Mouse (Mus musculus) cerebellum, adult (tissue): ENCODE measurements around the gene Tsfm.
A peak's percentile ranks its signal among the peaks of the same experiment; 100 is the strongest.
"Not testable (repeated sequence)": the region's sequence is repeated elsewhere in the genome, so short reads cannot be mapped to it uniquely, and the experiment has no call there.

Experiments used
- ATAC-seq: cut with Nextera tagmentation; 2 replicates; pipeline ENCODE4 v1.9.2; 2017; ENCODE audit warnings: mild to moderate bottlenecking, moderate library complexity, mixed read lengths; ENCODE audit not compliant: insufficient number of reproducible peaks, low FRiP score, low TSS enrichment

Gene Tsfm

DNA sequence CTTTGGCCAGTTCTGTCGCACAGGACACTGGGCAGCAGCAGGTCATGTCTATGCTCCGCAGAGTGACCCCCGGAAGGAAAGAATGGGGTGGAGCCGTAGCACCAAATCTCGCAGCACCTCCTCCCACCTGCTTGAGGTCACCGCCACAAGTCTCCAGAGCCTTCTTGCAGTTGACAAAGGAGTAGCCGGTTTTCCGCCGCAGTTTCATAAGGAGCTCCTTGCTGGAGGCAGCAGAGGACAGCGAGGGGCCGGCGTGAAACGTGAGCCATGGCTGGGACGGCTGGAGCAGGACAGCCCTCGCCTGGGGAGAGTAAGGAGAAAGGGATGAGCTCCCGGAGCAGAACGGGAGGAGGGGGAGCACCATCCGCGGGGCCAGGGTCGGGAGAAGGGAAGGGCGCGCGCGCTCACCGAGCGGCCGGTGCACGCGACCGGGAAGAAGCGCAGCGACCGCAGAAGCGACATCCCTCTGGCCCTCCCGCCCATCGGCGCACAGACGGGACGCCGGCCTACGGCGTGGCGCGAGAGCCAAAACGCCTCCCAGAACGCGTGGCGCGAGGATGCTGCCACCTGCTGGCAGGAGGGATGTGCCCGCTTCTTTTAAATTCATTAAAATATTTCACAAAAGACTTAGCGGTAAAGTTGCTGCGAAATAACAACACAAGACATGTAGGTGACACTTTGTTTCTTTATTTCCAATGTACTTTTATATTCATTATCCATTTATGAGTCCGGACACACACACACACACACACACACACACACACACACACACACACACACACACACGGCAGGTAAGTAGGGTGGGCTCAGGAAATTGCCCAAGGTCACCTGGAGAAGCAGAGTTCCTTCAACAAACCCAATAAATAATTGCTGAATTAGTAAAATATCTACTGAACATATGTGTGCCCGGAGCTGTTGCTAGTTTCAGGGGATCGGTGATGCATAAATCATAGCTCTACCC lies at the start of gene Tsfm:
Gene Tsfm, minus strand, starts transcription at position 505 of the 961 bp plus-strand sequence.
- ATAC-seq, result peak; percentile 72

DNA sequence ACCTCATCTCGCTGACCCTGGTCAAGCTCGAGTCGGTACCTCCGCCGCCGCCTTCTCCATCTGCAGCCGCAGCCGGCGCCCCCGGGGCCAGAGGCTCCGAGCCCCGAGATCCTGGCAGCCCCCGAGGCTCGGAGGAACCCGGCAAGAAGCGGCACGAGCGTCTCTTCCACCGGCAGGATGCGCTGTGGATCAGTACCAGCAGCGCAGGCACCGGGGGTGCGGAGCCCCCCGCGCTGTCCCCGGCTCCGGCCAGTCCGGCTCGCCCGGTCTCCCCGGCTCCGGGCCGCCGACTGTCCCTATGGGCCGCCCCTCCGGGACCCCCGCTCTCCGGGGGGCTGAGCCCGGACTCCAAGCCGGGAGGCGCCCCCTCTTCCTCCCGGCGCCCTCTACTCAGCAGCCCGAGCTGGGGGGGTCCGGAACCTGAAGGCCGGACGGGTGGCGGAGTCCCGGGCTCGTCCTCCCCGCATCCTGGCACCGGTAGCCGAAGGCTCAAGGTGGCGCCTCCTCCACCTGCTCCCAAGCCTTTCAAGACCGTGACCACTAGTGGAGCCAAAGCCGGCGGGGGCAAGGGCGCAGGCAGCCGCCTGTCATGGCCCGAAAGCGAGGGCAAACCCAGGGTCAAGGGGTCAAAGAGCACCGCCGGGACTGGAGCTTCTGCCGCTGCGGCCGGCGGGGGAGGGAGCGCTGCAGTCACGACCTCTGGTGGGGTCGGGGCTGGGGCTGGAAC lies 49.2 kb upstream of the Tsfm start:
- no peak for ATAC-seq

DNA sequence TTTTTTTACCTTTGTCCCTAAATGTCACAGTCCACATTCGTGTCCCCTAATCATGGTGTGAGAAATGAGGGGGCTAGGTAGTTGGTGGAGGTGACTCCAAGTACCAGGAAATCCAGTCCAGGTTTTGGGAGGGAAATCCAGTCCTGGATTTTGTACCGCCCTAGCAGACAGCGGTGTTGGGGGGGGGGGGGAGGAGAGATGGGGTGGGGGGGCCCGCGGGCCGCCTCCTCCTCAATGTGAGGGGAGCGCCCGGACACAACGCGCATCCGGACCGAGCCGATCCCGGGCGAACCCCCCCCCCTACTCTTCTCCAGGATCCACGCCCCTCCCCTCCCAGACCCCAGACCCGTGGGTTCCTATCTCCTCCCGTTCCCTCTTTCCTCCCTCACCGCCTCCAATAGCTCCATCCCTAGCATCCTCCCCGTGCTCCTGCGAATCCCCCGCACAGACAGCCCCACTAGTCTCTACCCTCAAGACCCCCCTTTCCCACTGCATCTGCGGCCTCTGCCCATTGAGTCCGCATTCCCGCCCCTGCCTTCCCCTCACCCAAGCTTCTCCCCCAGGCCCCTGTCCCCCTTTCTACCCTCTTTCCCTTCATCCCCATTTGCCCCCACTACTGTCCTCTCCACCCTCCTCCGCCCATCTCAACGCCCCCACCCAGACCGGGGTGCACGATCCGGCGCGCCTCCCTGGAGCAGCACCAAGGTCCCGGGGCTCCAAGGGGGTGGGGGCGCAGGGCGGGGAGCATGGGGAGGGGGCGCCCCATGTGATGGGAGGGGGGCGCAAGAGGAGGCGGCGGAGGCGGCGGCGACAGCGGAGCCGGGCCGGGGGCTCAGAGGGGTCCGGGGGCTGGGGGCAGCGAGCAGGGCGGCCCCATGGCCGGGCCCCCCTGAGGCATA lies 48.3 kb upstream of the Tsfm start:
- ATAC-seq, result no peak

GRCm38 (mm10) chr10:127078001-127078676 lies 47.5 kb upstream of the Tsfm start:
- ATAC-seq, result no peak

- ATAC-seq, result no peak
Measured at GRCm38 (mm10) chr10:127077515-127077914, 46.9 kb upstream of the Tsfm start.

DNA sequence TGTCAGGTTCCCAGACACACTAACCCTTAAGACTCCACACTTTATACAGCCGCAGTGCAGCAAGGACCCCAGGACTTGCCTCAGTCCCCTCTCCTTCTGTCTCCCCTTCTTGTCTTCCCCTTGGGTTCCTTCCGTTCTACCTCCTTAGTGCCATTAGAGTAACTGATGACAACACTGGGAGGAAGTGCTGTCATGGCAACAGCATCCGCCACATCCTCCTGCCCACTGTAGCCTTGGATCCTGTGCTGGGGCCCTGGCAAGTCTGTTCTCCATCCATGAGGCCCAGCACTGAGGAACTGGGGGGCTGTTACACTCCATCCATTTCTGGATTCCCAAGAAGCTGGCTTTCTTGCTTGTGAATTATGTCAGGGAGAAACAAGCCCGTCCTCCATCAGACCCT lies 45.4 kb upstream of the Tsfm start:
- ATAC-seq, result no peak

- ATAC-seq, result no peak
Measured at GRCm38 (mm10) chr10:127075651-127076050, 45.0 kb upstream of the Tsfm start.

DNA sequence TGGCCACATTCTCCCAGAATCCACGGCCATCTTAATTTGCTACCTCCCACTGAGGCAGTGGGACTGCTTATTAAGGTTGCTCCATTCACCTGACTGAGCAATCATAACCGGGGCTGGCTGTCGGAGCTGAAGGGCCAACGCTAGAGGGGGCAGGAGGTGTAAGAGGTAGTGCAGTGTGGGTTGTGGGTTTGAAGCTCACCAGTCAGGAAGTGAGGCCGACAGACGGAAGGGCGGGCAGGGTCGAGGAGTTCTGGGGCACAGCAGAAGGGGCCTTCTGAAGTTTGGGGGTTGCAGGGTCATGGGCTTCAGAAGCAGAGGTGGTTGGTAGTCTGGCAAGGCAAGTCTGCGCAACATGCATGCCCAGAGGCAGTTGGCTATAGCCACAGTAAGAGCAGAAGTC lies 44.4 kb upstream of the Tsfm start, which contains the start of gene Agap2:
Gene Agap2, plus strand, starts transcription at position 205 of the 400 bp plus-strand sequence.
- ATAC-seq, result no peak

DNA sequence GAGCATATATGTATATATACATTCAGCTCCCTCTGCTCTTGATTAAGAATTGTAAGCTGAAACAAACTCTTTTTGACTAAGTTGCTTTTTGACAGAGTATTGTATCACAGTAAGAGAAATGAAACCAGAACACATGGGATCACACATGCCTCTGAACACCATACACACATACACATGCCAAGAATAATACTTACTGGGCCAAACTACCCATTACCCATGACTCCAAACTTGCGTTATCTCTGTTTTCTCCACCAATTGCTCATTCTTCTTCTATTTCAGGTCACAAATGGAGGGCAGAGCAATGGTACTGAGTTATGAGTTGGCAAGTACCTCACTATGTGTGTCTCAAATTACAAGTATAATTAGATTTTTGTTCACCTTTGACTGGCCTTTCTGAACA lies 43.3 kb upstream of the Tsfm start:
- no peak for ATAC-seq

DNA sequence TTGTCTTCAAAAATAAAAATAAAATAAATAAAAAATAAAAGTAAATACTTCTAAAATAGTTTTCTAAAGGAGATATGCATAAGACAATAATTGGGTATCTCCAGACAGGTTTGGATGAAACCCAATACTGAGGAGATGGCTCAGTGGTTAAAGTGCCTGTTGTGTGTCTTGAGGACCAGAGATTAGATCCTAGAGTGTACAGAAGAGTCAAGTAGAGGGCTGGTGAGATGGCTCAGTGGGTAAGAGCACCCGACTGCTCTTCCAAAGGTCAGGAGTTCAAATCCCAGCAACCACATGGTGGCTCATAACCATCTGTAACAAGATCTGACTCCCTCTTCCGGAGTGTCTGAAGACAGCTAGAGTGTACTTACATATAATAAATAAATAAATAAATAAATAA lies 42.3 kb upstream of the Tsfm start:
- ATAC-seq, result not testable (repeated sequence)

- not testable (repeated sequence) for ATAC-seq
Measured at GRCm38 (mm10) chr10:127072270-127072669, 41.6 kb upstream of the Tsfm start.

DNA sequence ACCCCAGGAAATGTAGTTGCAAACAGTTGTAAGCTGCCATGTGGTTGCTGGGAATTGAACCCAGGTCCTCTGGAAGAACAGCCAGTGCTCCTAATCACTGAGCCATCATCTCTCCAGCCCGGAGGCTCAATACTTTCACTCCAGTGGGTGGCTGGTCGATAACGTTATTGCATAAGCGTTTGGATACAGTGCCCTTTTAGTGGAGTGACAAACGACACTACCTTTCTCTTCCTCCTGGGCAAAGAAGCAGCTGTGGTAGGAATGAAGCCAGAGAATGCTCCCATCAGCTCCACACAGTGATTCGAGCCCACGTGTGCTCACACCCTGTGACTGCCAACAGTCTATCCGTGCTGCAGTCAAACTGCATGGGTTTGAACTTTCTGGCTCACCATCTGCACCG lies 40.6 kb upstream of the Tsfm start:
- no peak for ATAC-seq

- peak; percentile 91 for ATAC-seq
Measured at GRCm38 (mm10) chr10:127070190-127071121, 39.8 kb upstream of the Tsfm start, which contains the start of gene Tspan31. Gene Tspan31, minus strand, starts transcription at chr10:127070264.

DNA sequence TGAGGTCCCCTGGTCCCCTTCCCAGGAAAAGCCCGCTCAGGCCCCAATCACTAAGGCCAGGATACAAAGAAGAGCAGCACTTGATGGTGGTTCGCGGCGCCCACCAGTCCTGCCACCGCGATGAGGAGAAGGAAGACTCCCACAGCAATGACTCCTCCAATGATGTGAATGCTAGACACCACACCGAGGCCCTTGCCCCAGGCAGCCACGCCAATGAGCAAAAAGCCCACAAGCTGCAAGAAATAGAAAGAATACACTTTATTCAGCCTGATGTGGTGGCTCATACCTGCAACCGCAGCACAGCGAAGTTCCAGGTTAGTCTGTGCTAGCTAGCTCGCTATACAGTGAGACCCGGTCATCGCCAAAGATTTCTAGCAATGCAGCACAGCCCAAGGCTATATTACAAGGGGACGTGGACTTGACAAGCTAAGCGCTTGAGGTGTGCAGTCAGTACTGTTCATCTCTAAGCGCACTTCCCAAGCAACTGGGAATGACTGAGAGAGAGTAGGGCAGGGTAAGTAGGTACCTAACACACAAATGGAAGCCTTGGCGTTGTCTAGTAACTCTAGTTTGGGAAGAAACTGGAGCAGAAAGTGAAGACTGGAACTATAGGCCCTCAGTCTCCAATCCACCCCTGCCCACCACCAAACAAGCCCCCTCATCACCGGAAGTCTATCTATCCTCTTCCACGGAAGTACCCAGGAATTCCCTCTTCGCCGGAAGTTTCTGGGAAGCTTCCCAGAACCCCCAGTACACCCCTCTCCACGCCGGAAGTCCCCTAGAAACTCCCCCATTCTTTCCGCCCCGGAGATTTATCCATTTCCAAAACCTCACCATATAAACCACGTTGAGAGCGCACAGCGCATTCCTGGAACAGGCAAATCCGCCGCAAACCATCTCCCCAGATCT lies 38.9 kb upstream of the Tsfm start:
- ATAC-seq, result 0 out of 2 replicates have a peak, but pooled peaks have one; percentile 14

- ATAC-seq, result no peak
Measured at GRCm38 (mm10) chr10:127068360-127069038, 37.9 kb upstream of the Tsfm start.

DNA sequence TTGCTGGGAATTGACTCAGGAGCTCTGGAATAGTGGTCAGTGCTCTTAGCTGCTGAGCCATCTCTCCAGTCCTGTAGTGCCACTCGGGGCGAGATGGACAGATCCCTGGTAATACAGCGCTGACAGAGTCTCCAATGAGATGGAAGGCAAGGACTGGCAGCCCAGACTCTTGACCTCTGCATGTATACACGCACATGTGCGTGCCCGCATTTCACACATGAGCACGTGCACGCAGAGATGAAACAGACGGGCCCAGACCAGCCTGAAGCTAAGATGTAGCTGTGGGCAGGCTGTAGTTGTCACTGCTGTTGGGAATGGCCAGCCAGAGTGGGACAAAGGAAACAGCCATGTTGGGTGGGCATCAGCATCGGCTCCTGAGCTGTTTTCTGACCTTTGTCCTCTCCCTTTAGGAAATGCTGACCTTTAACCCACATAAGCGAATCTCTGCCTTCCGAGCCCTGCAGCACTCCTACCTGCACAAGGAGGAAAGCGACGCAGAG lies 35.9 kb upstream of the Tsfm start:
- no peak for ATAC-seq

DNA sequence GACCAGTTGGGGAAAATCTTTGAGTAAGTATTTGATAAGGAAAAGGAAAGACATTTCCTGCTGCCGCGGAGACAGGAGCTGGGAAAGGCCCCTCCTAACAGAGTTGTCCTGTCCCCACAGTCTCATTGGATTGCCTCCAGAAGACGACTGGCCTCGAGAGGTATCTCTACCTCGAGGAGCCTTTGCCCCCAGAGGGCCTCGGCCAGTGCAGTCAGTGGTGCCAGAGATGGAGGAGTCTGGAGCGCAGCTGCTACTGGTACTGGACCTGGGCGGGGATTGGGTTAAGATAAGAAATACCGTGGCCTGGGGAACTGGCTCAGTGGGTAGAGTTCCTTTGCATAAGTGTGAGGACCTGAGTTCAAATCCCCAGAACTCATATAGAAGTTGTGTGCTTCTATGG lies 35.3 kb upstream of the Tsfm start:
- ATAC-seq, result no peak
